Mouse (Mus musculus) small intestine, adult 2 months (tissue): ENCODE results near the gene Ucp2.

Experiments used
- CTCF ChIP-seq: fragments of 200-500 bp; IDR thresholded peaks from 2 replicates; pipeline ENCODE4 v1.5.1; 2012; ENCODE audit warnings: low read depth, mild to moderate bottlenecking, control low read depth, inconsistent platforms, low read length, moderate library complexity, mixed read lengths; ENCODE audit not compliant: insufficient replicate concordance, insufficient read length; ENCODE audit errors: extremely low read depth
- POLR2A ChIP-seq: fragments of 200-500 bp; IDR thresholded peaks from 2 replicates; pipeline ENCODE4 v1.6.1; 2012; ENCODE audit warnings: low read depth, mild to moderate bottlenecking, control low read depth, inconsistent platforms, low read length, moderate library complexity

GRCm38 (mm10) chr7:100501027-100501843 lies 8.1 kb downstream of the Ucp2 start:
- TF ChIP-seq POLR2A (no peak), CTCF (no peak)
